Mouse (Mus musculus) liver, adult 2 months (tissue): Measurements from ENCODE around the gene Slc45a1.

Experiments used
- CTCF ChIP-seq: fragments of 200-500 bp; IDR thresholded peaks from 2 replicates; pipeline ENCODE4 v1.5.1; 2011; ENCODE audit warnings: low read depth, low read length, control low read depth
- POLR2A ChIP-seq: fragments of 200-500 bp; IDR thresholded peaks from 2 replicates; pipeline ENCODE4 v1.6.1; 2011; ENCODE audit warnings: low read length, control low read depth; ENCODE audit not compliant: insufficient read depth; ENCODE audit errors: extremely low read depth

DNA sequence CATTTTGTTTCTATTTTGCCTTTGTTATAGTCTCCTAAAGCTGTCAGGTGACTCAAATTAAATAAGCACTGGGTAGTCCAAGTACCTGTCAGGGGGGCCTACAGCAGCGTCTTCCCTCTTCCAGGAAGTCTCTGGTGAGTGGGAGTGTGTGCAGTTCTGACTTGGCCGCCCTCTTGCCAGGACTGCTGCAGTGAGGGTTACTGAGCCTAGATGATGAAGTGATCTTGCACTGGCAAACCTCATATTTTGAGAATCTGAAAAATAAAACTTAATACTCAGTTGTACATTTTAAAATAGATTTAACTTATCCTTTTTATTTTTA, 63.7 kb downstream of the Slc45a1 start:
- TF ChIP-seq POLR2A (no peak), CTCF (no peak)
